Comparison of ENCODE assay signal across 15 mouse cellular contexts in the genomic region with DNA sequence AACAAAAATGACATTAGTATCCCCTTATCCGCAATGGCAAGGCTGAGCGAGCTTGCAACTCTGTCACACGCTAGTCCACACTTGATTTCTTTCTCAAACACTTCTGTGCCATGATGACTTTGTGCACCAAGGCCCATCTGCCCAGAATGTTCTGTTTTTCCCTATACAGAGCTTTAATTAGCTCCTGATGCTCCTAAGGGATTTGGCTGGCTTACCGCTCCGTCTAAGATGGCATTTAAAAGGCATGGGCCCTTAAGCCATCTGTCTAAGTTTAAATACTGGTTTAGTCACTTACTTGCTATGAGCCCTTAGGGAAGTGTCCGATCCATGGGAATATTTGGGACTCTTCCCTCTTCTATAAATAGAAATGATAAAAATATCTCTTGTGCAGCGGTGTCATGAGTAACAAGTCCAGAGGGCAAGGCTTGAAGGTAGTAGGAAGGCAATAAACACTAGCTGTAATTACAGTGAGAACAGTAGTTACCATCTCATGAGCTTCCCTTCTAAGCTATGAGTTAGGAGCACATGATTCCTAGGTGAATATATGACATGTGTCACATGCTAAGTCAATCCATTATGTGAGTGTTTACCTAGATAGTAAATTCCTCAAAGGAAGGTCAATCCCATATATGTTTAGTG.
A peak's percentile ranks its signal among the peaks of the same experiment; 100 is the strongest.
DNase-seq lines count a peak whose midpoint lies in the region; ATAC-seq and TF ChIP-seq lines count a peak whose summit lies in the region.
"Had no signal": no experiment of that assay in that cellular context is flagged by ENCODE, and none has a peak within 500 bp of the region (broad histone marks: within the 10 kb centered on the region; RNA-seq: fewer than 3 reads in every experiment).

No protein-coding gene starts in this region.

- H3K27me3 ChIP-seq in heart, embryonic 15.5 days: no peaks in the 10 kb centered on the region
- no peaks in the 10 kb centered on the region for H3K27me3 ChIP-seq in heart, embryonic 12.5 days (replicated peaks)
- H3K27me3 ChIP-seq in intestine, embryonic 15.5 days (replicated peaks): no peaks in the 10 kb centered on the region
- H3K27me3 ChIP-seq in stomach, postnatal 0 days (ENCODE audit: control insufficient read depth, insufficient read depth, low read length): no peaks in the 10 kb centered on the region
- H3K27me3 ChIP-seq: hindbrain, embryonic 15.5 days; limb, embryonic 13.5 days; megakaryocyte, embryonic 14.5 days had no signal

- H3K4me2 ChIP-seq in heart, embryonic 15.5 days: no peak overlapping the region
- no peak overlapping the region for H3K4me2 ChIP-seq in heart, embryonic 12.5 days
- no peak overlapping the region for H3K4me2 ChIP-seq in intestine, embryonic 15.5 days (replicated peaks)
- no peak overlapping the region for H3K4me2 ChIP-seq in stomach, postnatal 0 days (replicated peaks; ENCODE audit: low read depth)
- H3K4me2 ChIP-seq: hindbrain, embryonic 15.5 days; limb, embryonic 13.5 days had no signal

- no peak for ATAC-seq in heart, embryonic 15.5 days (replicated peaks; ENCODE audit: insufficient number of reproducible peaks, insufficient read depth, low FRiP score, low read depth)
- no peak for ATAC-seq in heart, embryonic 12.5 days (ENCODE audit: insufficient number of reproducible peaks, low FRiP score)
- peak; percentile 95 for ATAC-seq in intestine, embryonic 15.5 days
- ATAC-seq in stomach, postnatal 0 days (ENCODE audit: low FRiP score, low TSS enrichment): no peak

- H3K4me1 ChIP-seq in heart, embryonic 15.5 days (replicated peaks): peaks cover 4% of the 10 kb centered on the region; the same call in 1 of the 2 replicates
- peaks cover 6% of the 10 kb centered on the region for H3K4me1 ChIP-seq in heart, embryonic 12.5 days (replicated peaks)
- no peaks in the 10 kb centered on the region for H3K4me1 ChIP-seq in intestine, embryonic 15.5 days (replicated peaks)
- H3K4me1 ChIP-seq in stomach, postnatal 0 days (replicated peaks; ENCODE audit: control insufficient read depth, insufficient read depth): no peaks in the 10 kb centered on the region
- H3K4me1 ChIP-seq: hindbrain, embryonic 15.5 days; limb, embryonic 13.5 days; megakaryocyte, embryonic 14.5 days had no signal

- peak; percentile 47 to 53 for DNase-seq in cerebellum, postnatal 10 days
- DNase-seq in cerebellum, postnatal 36 days: no peak
- DNase-seq in adipocyte (ENCODE audit: low spot score): peak; percentile 47
- DNase-seq in stomach, postnatal 0 days (ENCODE audit: low spot score): no peak
- DNase-seq in thymus, postnatal 25 days: no peak
- DNase-seq: cerebellum, adult 8-10 months; lung, adult 2 months; right cerebral cortex, postnatal 14 days had no signal

- TF ChIP-seq CTCF in stomach, postnatal 0 days (IDR thresholded peaks at IDR 0.05; ENCODE audit: low read depth): no peak

- no peaks in the 10 kb centered on the region for H3K36me3 ChIP-seq in heart, embryonic 15.5 days
- no peaks in the 10 kb centered on the region for H3K36me3 ChIP-seq in heart, embryonic 12.5 days
- H3K36me3 ChIP-seq in intestine, embryonic 15.5 days: no peaks in the 10 kb centered on the region
- no peaks in the 10 kb centered on the region for H3K36me3 ChIP-seq in stomach, postnatal 0 days (ENCODE audit: control insufficient read depth, insufficient read depth, low read length)
- H3K36me3 ChIP-seq: hindbrain, embryonic 15.5 days; limb, embryonic 13.5 days had no signal

- no peak overlapping the region for H3K9ac ChIP-seq in heart, embryonic 15.5 days
- no peak overlapping the region for H3K9ac ChIP-seq in heart, embryonic 12.5 days
- H3K9ac ChIP-seq in intestine, embryonic 15.5 days: no peak overlapping the region
- H3K9ac ChIP-seq in stomach, postnatal 0 days (ENCODE audit: low read length): no peak overlapping the region
- H3K9ac ChIP-seq: hindbrain, embryonic 15.5 days; limb, embryonic 13.5 days had no signal

- WGBS in heart, embryonic 15.5 days: 64% methylated on average over 7 of the region's 7 CpGs
- 67% methylated on average over 7 of the region's 7 CpGs for WGBS in heart, embryonic 12.5 days
- WGBS in intestine, embryonic 15.5 days: 77% methylated on average over 7 of the region's 7 CpGs
- WGBS in stomach, postnatal 0 days: 78% methylated on average over 7 of the region's 7 CpGs

- H3K9me3 ChIP-seq in heart, embryonic 15.5 days (replicated peaks): no peaks in the 10 kb centered on the region
- H3K9me3 ChIP-seq in heart, embryonic 12.5 days (replicated peaks): no peaks in the 10 kb centered on the region
- no peaks in the 10 kb centered on the region for H3K9me3 ChIP-seq in intestine, embryonic 15.5 days
- H3K9me3 ChIP-seq in stomach, postnatal 0 days (ENCODE audit: control insufficient read depth, low read length): no peaks in the 10 kb centered on the region
- H3K9me3 ChIP-seq: hindbrain, embryonic 15.5 days; limb, embryonic 13.5 days; megakaryocyte, embryonic 14.5 days had no signal

- TF ChIP-seq EP300 in stomach, postnatal 0 days (optimal IDR thresholded peaks at IDR 0.05): no peak

- H3K4me3 ChIP-seq in heart, embryonic 15.5 days: no peak overlapping the region
- no peak overlapping the region for H3K4me3 ChIP-seq in heart, embryonic 12.5 days
- H3K4me3 ChIP-seq in intestine, embryonic 15.5 days (replicated peaks): no peak overlapping the region
- H3K4me3 ChIP-seq in stomach, postnatal 0 days (ENCODE audit: low read depth, low read length): no peak overlapping the region
- H3K4me3 ChIP-seq: hindbrain, embryonic 15.5 days; limb, embryonic 13.5 days; megakaryocyte, embryonic 14.5 days had no signal

- H3K27ac ChIP-seq in heart, embryonic 15.5 days: 0 out of 2 replicates have a peak overlapping the region, but pooled peaks have one; percentile 16
- H3K27ac ChIP-seq in heart, embryonic 12.5 days (ENCODE audit: poor library complexity, severe bottlenecking): no peak overlapping the region
- no peak overlapping the region for H3K27ac ChIP-seq in intestine, embryonic 15.5 days
- no peak overlapping the region for H3K27ac ChIP-seq in stomach, postnatal 0 days (replicated peaks)
- H3K27ac ChIP-seq: hindbrain, embryonic 15.5 days; kidney, postnatal 0 days; limb, embryonic 13.5 days had no signal

Comparison
In these comparisons a context has a peak if more than half of its experiments do, and no peak if none do; other contexts are left out.
1. DNase-seq: peak in cerebellum, postnatal 10 days (2 of 2) and adipocyte (single experiment); none in cerebellum, postnatal 36 days (0 of 2), stomach, postnatal 0 days (single experiment) and thymus, postnatal 25 days (single experiment).